Mouse (Mus musculus) G1E (cell line): ENCODE data around the gene Gxylt1.

Experiments used
- CTCF ChIP-seq: IDR thresholded peaks from 2 replicates; pipeline ENCODE4 v1.5.1; 2012; ENCODE audit warnings: low read depth, low read length, inconsistent platforms, mixed read lengths
- GATA1 ChIP-seq: IDR thresholded peaks from 2 replicates; pipeline ENCODE4 v1.6.1; 2012; ENCODE audit warnings: borderline replicate concordance, low read length, inconsistent platforms, mixed read lengths

GRCm38 (mm10) chr15:93269572-93269971 lies 5.4 kb downstream of the Gxylt1 start:
- no peak for TF ChIP-seq GATA1
- TF ChIP-seq CTCF: no peak
